Mouse (Mus musculus): Measurements from ENCODE around the gene Ranbp17.

- TF ChIP-seq CTCF (IDR thresholded peaks at IDR 0.05; ENCODE audit: low read depth, low read length) (no peak), GATA1 (IDR thresholded peaks at IDR 0.05; ENCODE audit: borderline replicate concordance, low read length) (no peak)
Measured at GRCm38 (mm10) chr11:33550861-33551560, 37.5 kb upstream of the Ranbp17 start.
